Mouse (Mus musculus) hindbrain, embryonic 11.5 days (tissue): Measurements from ENCODE around the gene Ndrg2. TPM values are rescaled to one million over a fixed set of nuclear protein-coding genes. Genes with fewer than 3 reads are reported as not detected.
A peak's percentile ranks its signal among the peaks of the same experiment; 100 is the strongest.
"Not testable (repeated sequence)": the region's sequence is repeated elsewhere in the genome, so short reads cannot be mapped to it uniquely, and the experiment has no call there.

ENCODE experiments used
- ATAC-seq: fragments of 200-750 bp; cut with Nextera tagmentation; 2 replicates; pipeline ENCODE4 v1.8.0; 2017; ENCODE audit warnings: mild to moderate bottlenecking, moderate TSS enrichment, moderate library complexity; ENCODE audit not compliant: low FRiP score
- DNase-seq: peaks from one replicate; pipeline ENCODE4 v3.0.0-alpha.2; 2015; ENCODE audit warnings: low spot score
- H3K27ac ChIP-seq: fragments of 300-500 bp; sonication (generic); 2 replicates; pipeline ENCODE4 v1.5.1; 2014; ENCODE audit warnings: mild to moderate bottlenecking, low read depth, low read length
- H3K27me3 ChIP-seq: fragments of 300-500 bp; sonication (generic); 2 replicates; pipeline ENCODE4 v1.6.1; 2014; ENCODE audit warnings: mild to moderate bottlenecking, low read length, moderate library complexity, mixed read lengths; ENCODE audit not compliant: control insufficient read depth, insufficient read depth
- H3K36me3 ChIP-seq: fragments of 300-500 bp; sonication (generic); 2 replicates; pipeline ENCODE4 v1.6.1; 2014; ENCODE audit warnings: mild to moderate bottlenecking, low read length, moderate library complexity, mixed read lengths; ENCODE audit not compliant: control insufficient read depth, insufficient read depth
- H3K4me1 ChIP-seq: fragments of 300-500 bp; sonication (generic); replicated peaks from 2 replicates; pipeline ENCODE4 v1.6.1; 2014; ENCODE audit warnings: low read length, mixed read lengths; ENCODE audit not compliant: control insufficient read depth, insufficient read depth
- H3K4me2 ChIP-seq: fragments of 300-500 bp; sonication (generic); replicated peaks from 2 replicates; pipeline ENCODE4 v1.6.1; 2014; ENCODE audit warnings: mild to moderate bottlenecking, low read depth, low read length
- H3K4me3 ChIP-seq: fragments of 300-500 bp; sonication (generic); 2 replicates; pipeline ENCODE4 v1.5.1; 2014; ENCODE audit warnings: low read depth, low read length
- H3K9ac ChIP-seq: fragments of 300-500 bp; sonication (generic); 2 replicates; pipeline ENCODE4 v1.6.1; 2014; ENCODE audit warnings: low read depth, low read length
- H3K9me3 ChIP-seq: fragments of 300-500 bp; sonication (generic); 2 replicates; pipeline ENCODE4 v1.6.1; 2016; ENCODE audit warnings: low read length; ENCODE audit not compliant: control insufficient read depth
- WGBS: fragments of 180-500 bp; shearing (Covaris S2); extraction: QIAGEN DNeasy Blood & Tissue Kit; methylation state at CpG from one replicate; pipeline ENCODE4 v1.1.7; 2014; 5-methylcytosine and 5-hydroxymethylcytosine counted together
- polyA plus RNA-seq: library from polyadenylated mRNA; unstranded; fragments of >200 nt; fragmentation: Nextera tagmentation; extraction: Ambion mirVana; gene quantifications from 2 replicates; pipeline ENCODE4 v1.2.1, GENCODE M21; 2014

Gene Ndrg2
- polyA plus RNA-seq, 1 experiment from 2014 or later = 11.8 TPM

DNA sequence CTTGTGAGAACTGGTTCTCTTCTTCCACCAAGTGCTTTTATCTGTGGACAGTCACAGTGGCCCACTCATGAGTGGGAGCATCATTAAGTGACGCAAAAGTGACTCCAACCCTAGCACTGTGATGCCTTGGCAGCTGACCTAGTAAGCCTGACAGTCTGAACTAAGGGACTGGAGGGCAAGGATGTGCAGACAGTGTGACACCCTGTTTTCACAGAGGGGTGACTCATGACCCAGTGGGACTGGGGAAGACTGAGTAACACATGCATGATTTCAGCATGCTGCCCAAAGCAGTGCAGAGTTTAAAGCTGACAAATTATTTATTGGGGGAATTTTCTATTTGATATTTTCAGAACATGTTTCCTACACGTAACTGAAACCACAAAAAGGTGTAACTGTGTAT, 43.2 kb downstream of the Ndrg2 start:
- no peak overlapping the region for H3K27ac ChIP-seq
- H3K4me2 ChIP-seq = no peak overlapping the region
- DNase-seq = no peak
- H3K36me3 ChIP-seq = no peaks in the 10 kb centered on the region
- 88% methylated on average over 2 of the region's 2 CpGs for WGBS
- H3K27me3 ChIP-seq = no peaks in the 10 kb centered on the region
- ATAC-seq = no peak
- no peak overlapping the region for H3K9ac ChIP-seq
- no peaks in the 10 kb centered on the region for H3K9me3 ChIP-seq
- H3K4me3 ChIP-seq = no peak overlapping the region
- H3K4me1 ChIP-seq = no peaks in the 10 kb centered on the region

DNA sequence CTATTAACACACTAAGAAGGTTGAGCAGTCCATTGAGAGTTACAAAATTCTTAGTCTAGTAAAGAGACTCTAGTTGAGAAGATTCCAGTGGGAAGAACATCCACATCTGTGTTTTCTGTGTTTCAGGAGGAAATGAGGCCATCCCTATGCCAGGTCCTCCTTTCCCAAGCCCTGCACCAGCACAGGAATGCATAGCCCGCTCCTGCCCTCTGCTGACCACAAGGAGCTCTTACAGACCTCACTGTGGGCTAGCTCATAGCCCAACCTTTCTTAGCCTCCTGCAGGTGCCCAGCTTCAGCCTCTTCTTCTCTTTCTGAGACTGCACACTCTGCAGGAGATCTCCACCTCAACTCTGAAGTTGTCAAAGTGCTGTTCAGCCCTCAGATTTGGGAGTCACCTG, 50.4 kb downstream of the Ndrg2 start:
- ATAC-seq, H3K9me3 ChIP-seq, H3K9ac ChIP-seq, H3K4me1 ChIP-seq, H3K4me2 ChIP-seq, H3K36me3 ChIP-seq, H3K27me3 ChIP-seq, H3K27ac ChIP-seq, H3K4me3 ChIP-seq: not testable (repeated sequence)
- WGBS = 0% methylated on average over 1 of the region's 1 CpGs
- DNase-seq = peak; percentile 32

DNA sequence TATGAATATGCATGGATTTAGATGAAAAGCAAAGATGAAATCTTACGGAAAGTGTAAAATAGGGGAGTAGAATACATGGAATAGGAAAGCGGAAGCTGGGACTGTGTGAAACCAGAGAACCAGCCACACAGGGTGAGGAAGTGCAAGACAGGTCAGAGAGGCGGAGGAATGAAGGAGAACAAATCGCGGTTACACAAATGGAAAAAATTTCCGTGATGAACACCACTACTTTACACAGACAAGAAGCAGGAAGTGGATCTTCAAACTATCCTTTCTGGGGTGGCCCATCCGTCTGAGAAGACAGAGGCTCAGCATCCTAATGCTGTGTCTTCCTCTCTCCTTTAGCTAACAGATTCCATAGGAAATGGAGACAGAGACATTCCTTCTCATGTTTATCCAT, 58.7 kb downstream of the Ndrg2 start:
- not testable (repeated sequence) for ATAC-seq, H3K36me3 ChIP-seq, H3K9me3 ChIP-seq, H3K4me3 ChIP-seq, H3K4me2 ChIP-seq, H3K27me3 ChIP-seq, H3K4me1 ChIP-seq, H3K27ac ChIP-seq, H3K9ac ChIP-seq, DNase-seq
- 86% methylated on average over 7 of the region's 7 CpGs for whole genome bisulfite sequencing

Other genes with a start within 250 kb of the Ndrg2 start
- gene Gm17079, start 218.7 kb downstream of the Ndrg2 start, polyA plus RNA-seq = not detected in 2 replicates
- not detected in 2 replicates for gene Gm5800, start 197.0 kb downstream of the Ndrg2 start, polyA plus RNA-seq
- not detected in 2 replicates for gene Ang4, start 140.6 kb downstream of the Ndrg2 start, polyA plus RNA-seq
- gene AY358078, start 114.1 kb downstream of the Ndrg2 start, polyA plus RNA-seq = not detected in 2 replicates
- not detected in 2 replicates for gene Ear6, start 60.5 kb downstream of the Ndrg2 start, polyA plus RNA-seq
- 49.0 and 52.8 TPM in 2 replicates for gene Mettl17, start 29.3 kb downstream of the Ndrg2 start, polyA plus RNA-seq
- gene Slc39a2, start 21.3 kb downstream of the Ndrg2 start, polyA plus RNA-seq = 0.45 and 0.59 TPM in 2 replicates
- not detected in 2 replicates for gene Tppp2, start 4.3 kb upstream of the Ndrg2 start, polyA plus RNA-seq
- gene Rnase13, start 8.6 kb upstream of the Ndrg2 start, polyA plus RNA-seq = not detected in 2 replicates
- 58.5 and 58.8 TPM in 2 replicates for gene Arhgef40, start 70.6 kb upstream of the Ndrg2 start, polyA plus RNA-seq
- 0.50 and 1.6 TPM in 2 replicates for gene Tmem253, start 101.5 kb upstream of the Ndrg2 start, polyA plus RNA-seq
- 55.3 and 67.1 TPM in 2 replicates for gene Zfp219, start 106.6 kb upstream of the Ndrg2 start, polyA plus RNA-seq
- not detected in 2 replicates for gene Olfr221, start 128.3 kb upstream of the Ndrg2 start, polyA plus RNA-seq
- 962 and 981 TPM in 2 replicates for gene Hnrnpc, start 189.9 kb upstream of the Ndrg2 start, polyA plus RNA-seq
- gene Rpgrip1, start 196.5 kb upstream of the Ndrg2 start, polyA plus RNA-seq = 68.4 and 86.9 TPM in 2 replicates